Mouse (Mus musculus): ENCODE results near the gene Cog2. TPM values are rescaled to one million over a fixed set of nuclear protein-coding genes. Genes with fewer than 3 reads are reported as not detected.

Gene Cog2
- total and polyA plus RNA-seq, 3 experiments, result 11.5 to 28.4 (median 25.9) TPM

DNA sequence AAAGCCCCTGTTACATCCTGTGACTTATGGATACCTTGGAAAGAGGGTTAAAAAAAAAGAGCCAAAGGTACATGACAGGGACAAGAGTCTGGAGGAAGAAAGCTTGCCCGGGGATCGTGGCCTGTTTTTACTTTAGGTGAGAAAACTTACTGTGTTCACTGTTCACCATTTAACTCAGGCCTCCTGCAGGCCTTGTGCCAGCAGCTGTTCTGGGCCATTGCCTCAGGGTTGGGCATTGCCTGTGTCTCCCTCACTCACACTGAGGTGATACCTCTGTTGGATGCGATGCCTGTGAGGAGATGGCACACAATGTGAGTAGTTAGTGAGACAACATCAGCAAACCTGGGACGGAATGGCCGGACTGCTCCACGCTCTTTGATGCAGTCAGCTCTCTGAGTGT lies 1.4 kb downstream of the Cog2 start:
- no peak overlapping the region for H3K4me3 ChIP-seq
- 0 out of 2 replicates have a peak, but pooled peaks cover 1% of the 10 kb centered on the region for H3K27me3 ChIP-seq (ENCODE audit: control insufficient read depth, insufficient read depth, low read length)
- TF ChIP-seq CTCF (IDR thresholded peaks at IDR 0.05) (no peak), EP300 (IDR thresholded peaks at IDR 0.05; ENCODE audit: insufficient read depth, low read depth, low read length) (no peak), POLR2A (IDR thresholded peaks at IDR 0.05; ENCODE audit: insufficient read depth, low read depth, low read length) (no peak)
- WGBS, result 88% methylated on average over 6 of the region's 6 CpGs
- intact Hi-C loops (cut with DNase I), result no loop called here
- H3K27ac ChIP-seq, result no peak overlapping the region
- peaks cover 9% of the 10 kb centered on the region for H3K79me2 ChIP-seq (replicated peaks; ENCODE audit: control insufficient read depth, insufficient read depth, low read length)
- DNase-seq, result no peak
- peaks cover 6% of the 10 kb centered on the region for H3K4me1 ChIP-seq (ENCODE audit: control insufficient read depth, insufficient read depth, low read length)
- H3K9ac ChIP-seq (ENCODE audit: low read depth, low read length), result no peak overlapping the region
- no peaks in the 10 kb centered on the region for H3K36me3 ChIP-seq (ENCODE audit: control insufficient read depth, insufficient read depth, low read length)

DNA sequence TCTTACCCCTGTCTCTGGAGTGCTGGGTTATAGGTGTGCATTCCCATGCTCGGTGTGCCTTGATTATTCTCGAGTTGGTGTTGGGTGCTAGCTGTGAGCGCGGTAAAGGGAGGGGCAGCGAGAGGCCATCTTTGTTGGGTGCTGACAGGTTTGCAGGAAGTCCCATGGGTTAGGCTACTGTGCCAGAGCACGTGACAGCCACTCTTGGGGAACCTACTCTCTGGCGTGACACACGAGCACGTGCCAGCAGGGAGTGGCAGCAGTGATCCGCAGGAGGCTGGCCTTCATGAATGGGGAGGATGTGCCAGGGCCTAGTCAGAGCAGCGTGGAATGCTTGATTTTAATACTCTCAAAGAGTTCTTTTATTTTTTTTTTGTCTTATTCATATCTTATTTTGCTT lies 5.7 kb downstream of the Cog2 start:
- no peak overlapping the region for H3K4me3 ChIP-seq
- peaks cover 6% of the 10 kb centered on the region for H3K4me1 ChIP-seq (ENCODE audit: control insufficient read depth, insufficient read depth, low read length)
- H3K36me3 ChIP-seq (ENCODE audit: control insufficient read depth, insufficient read depth, low read length), result no peaks in the 10 kb centered on the region
- peaks cover 6% of the 10 kb centered on the region for H3K79me2 ChIP-seq (replicated peaks; ENCODE audit: control insufficient read depth, insufficient read depth, low read length)
- H3K27ac ChIP-seq, result no peak overlapping the region
- WGBS, result 85% methylated on average over 11 of the region's 11 CpGs
- no peak overlapping the region for H3K9ac ChIP-seq (ENCODE audit: low read depth, low read length)
- intact Hi-C loops (cut with DNase I), result no loop called here
- DNase-seq, result no peak
- H3K27me3 ChIP-seq (ENCODE audit: control insufficient read depth, insufficient read depth, low read length), result no peaks in the 10 kb centered on the region
- TF ChIP-seq EP300 (IDR thresholded peaks at IDR 0.05; ENCODE audit: insufficient read depth, low read depth, low read length) (no peak), CTCF (IDR thresholded peaks at IDR 0.05) (no peak), POLR2A (IDR thresholded peaks at IDR 0.05; ENCODE audit: insufficient read depth, low read depth, low read length) (no peak)

DNA sequence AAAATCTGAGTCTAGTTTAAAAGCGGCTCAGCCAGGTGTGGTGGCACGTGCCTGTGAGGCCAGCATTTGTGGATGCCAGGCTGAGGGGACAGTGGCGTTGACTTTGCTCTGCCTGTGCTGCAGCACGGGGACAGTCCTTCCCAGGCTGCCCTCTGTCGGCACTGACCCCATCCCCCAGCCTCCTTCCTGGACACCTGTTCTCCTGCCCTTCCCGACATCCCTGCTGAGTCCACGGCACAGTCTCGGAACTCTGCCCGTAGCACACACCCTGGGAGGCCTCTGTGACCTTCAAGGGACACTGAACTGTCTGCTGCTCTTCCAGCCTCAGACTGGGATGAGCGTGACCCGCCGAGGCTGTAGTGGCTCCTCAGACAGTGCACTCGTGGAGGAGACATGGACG lies 9.5 kb downstream of the Cog2 start:
- H3K36me3 ChIP-seq (ENCODE audit: control insufficient read depth, insufficient read depth, low read length), result no peaks in the 10 kb centered on the region
- peaks cover 2% of the 10 kb centered on the region; the same call in 1 of the 2 replicates for H3K79me2 ChIP-seq (replicated peaks; ENCODE audit: control insufficient read depth, insufficient read depth, low read length)
- H3K4me1 ChIP-seq (ENCODE audit: control insufficient read depth, insufficient read depth, low read length), result no peaks in the 10 kb centered on the region
- no peaks in the 10 kb centered on the region for H3K27me3 ChIP-seq (ENCODE audit: control insufficient read depth, insufficient read depth, low read length)
- no peak overlapping the region for H3K9ac ChIP-seq (ENCODE audit: low read depth, low read length)
- DNase-seq, result peak in 1 of 2 experiments; percentile 7
- 73% methylated on average over 14 of the region's 14 CpGs for WGBS
- intact Hi-C loops (cut with DNase I), result no loop called here
- H3K27ac ChIP-seq, result no peak overlapping the region
- H3K4me3 ChIP-seq, result no peak overlapping the region
- TF ChIP-seq CTCF (IDR thresholded peaks at IDR 0.05), result no peak
- TF ChIP-seq POLR2A (IDR thresholded peaks at IDR 0.05; ENCODE audit: insufficient read depth, low read depth, low read length), result no peak
- no peak for TF ChIP-seq EP300 (IDR thresholded peaks at IDR 0.05; ENCODE audit: insufficient read depth, low read depth, low read length)

DNA sequence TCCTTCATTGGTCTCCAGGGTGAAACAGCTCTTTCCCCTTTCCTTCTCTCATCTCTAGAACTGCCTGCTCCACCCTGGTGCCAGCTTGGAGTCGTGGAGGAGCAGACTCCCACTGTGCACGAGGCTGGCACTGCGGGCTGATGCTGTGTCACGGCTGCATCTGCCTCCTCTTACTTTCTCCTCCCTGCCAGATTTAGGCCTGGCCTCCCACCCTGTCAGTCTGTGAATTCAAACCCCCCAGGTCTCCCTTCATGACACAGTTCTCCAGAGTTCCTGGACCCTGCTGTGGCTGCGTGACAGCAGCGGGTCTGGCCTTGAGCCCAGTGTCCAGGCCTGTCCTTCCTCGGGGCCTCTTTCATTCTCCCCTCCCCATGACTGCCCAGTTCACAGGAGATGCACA lies 10.0 kb downstream of the Cog2 start:
- 65% methylated on average over 7 of the region's 7 CpGs for WGBS

DNA sequence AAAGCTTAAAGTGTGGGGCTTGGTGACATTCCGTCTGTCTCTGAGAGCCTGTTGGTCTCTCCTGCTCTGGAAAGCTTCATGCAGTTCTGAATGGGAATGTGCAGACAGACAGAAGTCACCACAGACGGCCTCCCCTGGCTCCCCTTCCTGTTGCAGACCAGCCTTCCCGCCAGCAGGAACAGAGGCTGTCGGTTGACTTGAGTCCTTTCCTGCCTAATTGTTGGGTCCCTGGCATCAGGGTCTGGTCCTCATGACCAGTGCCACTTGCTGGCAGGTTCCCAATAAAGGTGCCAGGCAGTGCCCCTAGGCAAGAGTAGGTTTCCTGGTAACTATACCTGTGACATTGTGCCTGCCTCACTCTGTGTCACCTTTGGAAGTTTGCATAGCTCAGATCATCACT lies 10.4 kb downstream of the Cog2 start:
- Histone ChIP-seq H3K79me2 (replicated peaks; ENCODE audit: control insufficient read depth, insufficient read depth, low read length) (peaks cover 2% of the 10 kb centered on the region; the same call in 1 of the 2 replicates), H3K27me3 (ENCODE audit: control insufficient read depth, insufficient read depth, low read length) (no peaks in the 10 kb centered on the region), H3K36me3 (ENCODE audit: control insufficient read depth, insufficient read depth, low read length) (no peaks in the 10 kb centered on the region), H3K9ac (ENCODE audit: low read depth, low read length) (no peak overlapping the region), H3K4me1 (ENCODE audit: control insufficient read depth, insufficient read depth, low read length) (no peaks in the 10 kb centered on the region), H3K27ac (no peak overlapping the region), H3K4me3 (no peak overlapping the region)
- intact Hi-C loops (cut with DNase I), result no loop called here
- 68% methylated on average over 4 of the region's 4 CpGs for WGBS
- DNase-seq, result no peak
- TF ChIP-seq CTCF (IDR thresholded peaks at IDR 0.05) (no peak), POLR2A (IDR thresholded peaks at IDR 0.05; ENCODE audit: insufficient read depth, low read depth, low read length) (no peak), EP300 (IDR thresholded peaks at IDR 0.05; ENCODE audit: insufficient read depth, low read depth, low read length) (no peak)

More for the DNA sequence above, 10.0 kb downstream of the Cog2 start:
- Histone ChIP-seq H3K4me1 (ENCODE audit: control insufficient read depth, insufficient read depth, low read length) (no peaks in the 10 kb centered on the region), H3K9ac (ENCODE audit: low read depth, low read length) (no peak overlapping the region), H3K27me3 (ENCODE audit: control insufficient read depth, insufficient read depth, low read length) (no peaks in the 10 kb centered on the region), H3K4me3 (no peak overlapping the region), H3K36me3 (ENCODE audit: control insufficient read depth, insufficient read depth, low read length) (no peaks in the 10 kb centered on the region), H3K79me2 (replicated peaks; ENCODE audit: control insufficient read depth, insufficient read depth, low read length) (peaks cover 2% of the 10 kb centered on the region; the same call in 1 of the 2 replicates), H3K27ac (no peak overlapping the region)
- no peak for TF ChIP-seq EP300 (IDR thresholded peaks at IDR 0.05; ENCODE audit: insufficient read depth, low read depth, low read length)
- TF ChIP-seq CTCF (IDR thresholded peaks at IDR 0.05), result no peak
- no peak for TF ChIP-seq POLR2A (IDR thresholded peaks at IDR 0.05; ENCODE audit: insufficient read depth, low read depth, low read length)
- DNase-seq, result no peak
- intact Hi-C loops (cut with DNase I), result no loop called here

DNA sequence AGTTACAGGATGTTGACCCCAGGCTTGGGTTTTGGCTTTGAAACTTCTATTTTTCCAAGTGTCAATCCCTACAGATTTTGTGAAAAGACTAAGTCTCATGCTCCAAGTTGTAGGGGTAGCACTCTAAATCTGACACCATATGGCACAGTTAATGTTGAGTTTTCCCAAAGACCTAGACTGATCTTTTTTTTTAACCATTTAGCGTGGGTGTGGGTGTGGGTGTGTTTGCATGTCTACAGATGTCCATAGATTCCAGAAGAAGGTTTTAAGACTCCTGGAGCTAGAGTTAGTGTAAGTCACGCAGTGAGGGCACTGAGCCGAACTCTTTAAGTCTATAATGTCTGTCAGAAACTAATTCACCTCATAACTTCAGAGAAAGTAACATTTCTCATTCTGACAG lies 12.1 kb downstream of the Cog2 start:
- H3K4me3 ChIP-seq, result no peak overlapping the region
- no peak for TF ChIP-seq CTCF (IDR thresholded peaks at IDR 0.05)
- no peak for TF ChIP-seq POLR2A (IDR thresholded peaks at IDR 0.05; ENCODE audit: insufficient read depth, low read depth, low read length)
- TF ChIP-seq EP300 (IDR thresholded peaks at IDR 0.05; ENCODE audit: insufficient read depth, low read depth, low read length), result no peak
- DNase-seq, result no peak
- H3K27ac ChIP-seq, result no peak overlapping the region
- no peaks in the 10 kb centered on the region for H3K36me3 ChIP-seq (ENCODE audit: control insufficient read depth, insufficient read depth, low read length)
- 97% methylated on average over 3 of the region's 3 CpGs for WGBS
- intact Hi-C loops (cut with DNase I), result no loop called here
- H3K79me2 ChIP-seq (replicated peaks; ENCODE audit: control insufficient read depth, insufficient read depth, low read length), result no peaks in the 10 kb centered on the region
- no peaks in the 10 kb centered on the region for H3K27me3 ChIP-seq (ENCODE audit: control insufficient read depth, insufficient read depth, low read length)
- H3K4me1 ChIP-seq (ENCODE audit: control insufficient read depth, insufficient read depth, low read length), result no peaks in the 10 kb centered on the region
- no peak overlapping the region for H3K9ac ChIP-seq (ENCODE audit: low read depth, low read length)

All from heart, adult 2 months (tissue).